Mouse (Mus musculus): Measurements from ENCODE around the gene Angptl2. TPM values are rescaled to one million over a fixed set of nuclear protein-coding genes. Genes with fewer than 3 reads are reported as not detected.

Angptl2 gene
- polyA plus RNA-seq, 1 experiment from 2014 or later = 62.6 TPM

GRCm38 (mm10) chr2:33230701-33231100 lies 14.8 kb downstream of the Angptl2 start:
- DNase-seq (ENCODE audit: low spot score) = no peak
- ATAC-seq (ENCODE audit: low read depth) = no peak
- Histone ChIP-seq H3K9ac (ENCODE audit: low read depth, low read length) (no peak overlapping the region), H3K4me1 (ENCODE audit: control insufficient read depth, insufficient read depth, low read length) (no peaks in the 10 kb centered on the region; the same call in 1 of the 2 replicates), H3K4me2 (ENCODE audit: low read depth, low read length) (no peak overlapping the region), H3K27me3 (replicated peaks; ENCODE audit: control insufficient read depth, insufficient read depth, low read length) (no peaks in the 10 kb centered on the region), H3K27ac (replicated peaks; ENCODE audit: low read depth, low read length) (no peak overlapping the region), H3K9me3 (ENCODE audit: control insufficient read depth, low read length) (no peaks in the 10 kb centered on the region), H3K36me3 (ENCODE audit: control insufficient read depth, insufficient read depth, low read length) (peaks cover 32% of the 10 kb centered on the region), H3K4me3 (ENCODE audit: low read depth, low read length) (no peak overlapping the region)
- WGBS = 47% methylated on average over 10 of the region's 10 CpGs

GRCm38 (mm10) chr2:33231788-33232187 lies 15.9 kb downstream of the Angptl2 start:
- Histone ChIP-seq H3K36me3 (ENCODE audit: control insufficient read depth, insufficient read depth, low read length) (peaks cover 29% of the 10 kb centered on the region), H3K27ac (replicated peaks; ENCODE audit: low read depth, low read length) (no peak overlapping the region)
- WGBS = 68% methylated on average over 2 of the region's 2 CpGs

GRCm38 (mm10) chr2:33232782-33233570 lies 17.1 kb downstream of the Angptl2 start:
- ATAC-seq (ENCODE audit: low read depth) = no peak
- H3K4me2 ChIP-seq (ENCODE audit: low read depth, low read length) = no peak overlapping the region
- WGBS = 70% methylated on average over 6 of the region's 6 CpGs
- H3K36me3 ChIP-seq (ENCODE audit: control insufficient read depth, insufficient read depth, low read length) = peaks cover 29% of the 10 kb centered on the region
- H3K4me1 ChIP-seq (ENCODE audit: control insufficient read depth, insufficient read depth, low read length) = no peaks in the 10 kb centered on the region; the same call in 1 of the 2 replicates
- no peak overlapping the region for H3K27ac ChIP-seq (replicated peaks; ENCODE audit: low read depth, low read length)
- H3K9ac ChIP-seq (ENCODE audit: low read depth, low read length) = no peak overlapping the region
- no peak overlapping the region for H3K4me3 ChIP-seq (ENCODE audit: low read depth, low read length)
- H3K9me3 ChIP-seq (ENCODE audit: control insufficient read depth, low read length) = no peaks in the 10 kb centered on the region
- H3K27me3 ChIP-seq (replicated peaks; ENCODE audit: control insufficient read depth, insufficient read depth, low read length) = no peaks in the 10 kb centered on the region
- DNase-seq (ENCODE audit: low spot score) = no peak

More at GRCm38 (mm10) chr2:33231788-33232187, 15.9 kb downstream of the Angptl2 start:
- Histone ChIP-seq H3K27me3 (replicated peaks; ENCODE audit: control insufficient read depth, insufficient read depth, low read length) (no peaks in the 10 kb centered on the region), H3K4me3 (ENCODE audit: low read depth, low read length) (no peak overlapping the region), H3K9ac (ENCODE audit: low read depth, low read length) (no peak overlapping the region), H3K4me2 (ENCODE audit: low read depth, low read length) (no peak overlapping the region), H3K4me1 (ENCODE audit: control insufficient read depth, insufficient read depth, low read length) (no peaks in the 10 kb centered on the region; the same call in 1 of the 2 replicates), H3K9me3 (ENCODE audit: control insufficient read depth, low read length) (no peaks in the 10 kb centered on the region)
- no peak for DNase-seq (ENCODE audit: low spot score)
- ATAC-seq (ENCODE audit: low read depth) = 0 out of 2 replicates have a peak, but pooled peaks have one; percentile 8

- no peak overlapping the region for H3K27ac ChIP-seq (replicated peaks; ENCODE audit: low read depth, low read length)
- no peaks in the 10 kb centered on the region for H3K9me3 ChIP-seq (ENCODE audit: control insufficient read depth, low read length)
- no peak overlapping the region for H3K9ac ChIP-seq (ENCODE audit: low read depth, low read length)
- H3K4me1 ChIP-seq (ENCODE audit: control insufficient read depth, insufficient read depth, low read length) = no peaks in the 10 kb centered on the region; the same call in 1 of the 2 replicates
- DNase-seq (ENCODE audit: low spot score) (no peak), ATAC-seq (ENCODE audit: low read depth) (no peak)
- no peaks in the 10 kb centered on the region for H3K27me3 ChIP-seq (replicated peaks; ENCODE audit: control insufficient read depth, insufficient read depth, low read length)
- WGBS = 61% methylated on average over 5 of the region's 5 CpGs
- H3K4me3 ChIP-seq (ENCODE audit: low read depth, low read length) = no peak overlapping the region
- peaks cover 21% of the 10 kb centered on the region for H3K36me3 ChIP-seq (ENCODE audit: control insufficient read depth, insufficient read depth, low read length)
- no peak overlapping the region for H3K4me2 ChIP-seq (ENCODE audit: low read depth, low read length)
Measured at GRCm38 (mm10) chr2:33233856-33234255, 18.0 kb downstream of the Angptl2 start.

- ATAC-seq (ENCODE audit: low read depth) = no peak
- H3K4me3 ChIP-seq (ENCODE audit: low read depth, low read length) = no peak overlapping the region
- peaks cover 12% of the 10 kb centered on the region for H3K36me3 ChIP-seq (ENCODE audit: control insufficient read depth, insufficient read depth, low read length)
Measured at GRCm38 (mm10) chr2:33234848-33235247, 19.0 kb downstream of the Angptl2 start.

GRCm38 (mm10) chr2:33237581-33237980 lies 21.7 kb downstream of the Angptl2 start:
- Histone ChIP-seq H3K27me3 (replicated peaks; ENCODE audit: control insufficient read depth, insufficient read depth, low read length) (no peaks in the 10 kb centered on the region), H3K4me3 (ENCODE audit: low read depth, low read length) (no peak overlapping the region), H3K9me3 (ENCODE audit: control insufficient read depth, low read length) (no peaks in the 10 kb centered on the region), H3K4me2 (ENCODE audit: low read depth, low read length) (no peak overlapping the region), H3K4me1 (ENCODE audit: control insufficient read depth, insufficient read depth, low read length) (no peaks in the 10 kb centered on the region), H3K36me3 (ENCODE audit: control insufficient read depth, insufficient read depth, low read length) (0 out of 2 replicates have a peak, but pooled peaks cover 10% of the 10 kb centered on the region), H3K9ac (ENCODE audit: low read depth, low read length) (no peak overlapping the region), H3K27ac (replicated peaks; ENCODE audit: low read depth, low read length) (no peak overlapping the region)
- 82% methylated on average over 6 of the region's 6 CpGs for WGBS
- DNase-seq (ENCODE audit: low spot score) = no peak
- no peak for ATAC-seq (ENCODE audit: low read depth)

More at GRCm38 (mm10) chr2:33234848-33235247, 19.0 kb downstream of the Angptl2 start:
- no peak for DNase-seq (ENCODE audit: low spot score)
- no peak overlapping the region for H3K9ac ChIP-seq (ENCODE audit: low read depth, low read length)
- H3K27ac ChIP-seq (replicated peaks; ENCODE audit: low read depth, low read length) = no peak overlapping the region
- H3K4me1 ChIP-seq (ENCODE audit: control insufficient read depth, insufficient read depth, low read length) = no peaks in the 10 kb centered on the region; the same call in 1 of the 2 replicates
- H3K27me3 ChIP-seq (replicated peaks; ENCODE audit: control insufficient read depth, insufficient read depth, low read length) = no peaks in the 10 kb centered on the region
- WGBS = 89% methylated on average over 4 of the region's 4 CpGs
- no peaks in the 10 kb centered on the region for H3K9me3 ChIP-seq (ENCODE audit: control insufficient read depth, low read length)
- H3K4me2 ChIP-seq (ENCODE audit: low read depth, low read length) = no peak overlapping the region

- no peaks in the 10 kb centered on the region for H3K4me1 ChIP-seq (ENCODE audit: control insufficient read depth, insufficient read depth, low read length)
- H3K9me3 ChIP-seq (ENCODE audit: control insufficient read depth, low read length) = no peaks in the 10 kb centered on the region
- DNase-seq (ENCODE audit: low spot score) = no peak
- no peak overlapping the region for H3K9ac ChIP-seq (ENCODE audit: low read depth, low read length)
- H3K4me3 ChIP-seq (ENCODE audit: low read depth, low read length) = no peak overlapping the region
- ATAC-seq (ENCODE audit: low read depth) = no peak
- H3K36me3 ChIP-seq (ENCODE audit: control insufficient read depth, insufficient read depth, low read length) = peaks cover 30% of the 10 kb centered on the region
- H3K27me3 ChIP-seq (replicated peaks; ENCODE audit: control insufficient read depth, insufficient read depth, low read length) = no peaks in the 10 kb centered on the region
- 80% methylated on average over 6 of the region's 6 CpGs for WGBS
- H3K27ac ChIP-seq (replicated peaks; ENCODE audit: low read depth, low read length) = no peak overlapping the region
- H3K4me2 ChIP-seq (ENCODE audit: low read depth, low read length) = no peak overlapping the region
Measured at GRCm38 (mm10) chr2:33244880-33245279, 29.0 kb downstream of the Angptl2 start.

GRCm38 (mm10) chr2:33245350-33245749 lies 29.5 kb downstream of the Angptl2 start:
- Histone ChIP-seq H3K27ac (replicated peaks; ENCODE audit: low read depth, low read length) (no peak overlapping the region), H3K9me3 (ENCODE audit: control insufficient read depth, low read length) (no peaks in the 10 kb centered on the region), H3K36me3 (ENCODE audit: control insufficient read depth, insufficient read depth, low read length) (peaks cover 30% of the 10 kb centered on the region), H3K4me1 (ENCODE audit: control insufficient read depth, insufficient read depth, low read length) (no peaks in the 10 kb centered on the region), H3K9ac (ENCODE audit: low read depth, low read length) (no peak overlapping the region), H3K4me3 (ENCODE audit: low read depth, low read length) (no peak overlapping the region), H3K27me3 (replicated peaks; ENCODE audit: control insufficient read depth, insufficient read depth, low read length) (no peaks in the 10 kb centered on the region), H3K4me2 (ENCODE audit: low read depth, low read length) (no peak overlapping the region)
- ATAC-seq (ENCODE audit: low read depth) = no peak
- DNase-seq (ENCODE audit: low spot score) = no peak

GRCm38 (mm10) chr2:33246841-33247240 lies 31.0 kb downstream of the Angptl2 start:
- WGBS = 75% methylated on average over 5 of the region's 5 CpGs
- Histone ChIP-seq H3K4me2 (ENCODE audit: low read depth, low read length) (no peak overlapping the region), H3K4me1 (ENCODE audit: control insufficient read depth, insufficient read depth, low read length) (no peaks in the 10 kb centered on the region), H3K27ac (replicated peaks; ENCODE audit: low read depth, low read length) (no peak overlapping the region), H3K27me3 (replicated peaks; ENCODE audit: control insufficient read depth, insufficient read depth, low read length) (no peaks in the 10 kb centered on the region), H3K9ac (ENCODE audit: low read depth, low read length) (no peak overlapping the region), H3K4me3 (ENCODE audit: low read depth, low read length) (no peak overlapping the region), H3K9me3 (ENCODE audit: control insufficient read depth, low read length) (no peaks in the 10 kb centered on the region), H3K36me3 (ENCODE audit: control insufficient read depth, insufficient read depth, low read length) (peaks cover 30% of the 10 kb centered on the region)
- ATAC-seq (ENCODE audit: low read depth) (no peak), DNase-seq (ENCODE audit: low spot score) (no peak)
